Mouse (Mus musculus) fibroblast of lung, adult 2 months (primary cell): ENCODE measurements at regions not wholly inside any gene's neighbourhood (a gene's known extent, or its start where the extent isn't known, plus 50 kb on each side); places are given as distances from the start of the nearest gene placed in this dataset.

Source experiments
- DNase-seq: peaks from one replicate; pipeline ENCODE4 v3.0.0-alpha.2; 2011; ENCODE audit warnings: low read depth

GRCm38 (mm10) chr13:115673729-115674128 lies 572.0 kb upstream of the Itga1 start:
- DNase-seq: no peak

DNA sequence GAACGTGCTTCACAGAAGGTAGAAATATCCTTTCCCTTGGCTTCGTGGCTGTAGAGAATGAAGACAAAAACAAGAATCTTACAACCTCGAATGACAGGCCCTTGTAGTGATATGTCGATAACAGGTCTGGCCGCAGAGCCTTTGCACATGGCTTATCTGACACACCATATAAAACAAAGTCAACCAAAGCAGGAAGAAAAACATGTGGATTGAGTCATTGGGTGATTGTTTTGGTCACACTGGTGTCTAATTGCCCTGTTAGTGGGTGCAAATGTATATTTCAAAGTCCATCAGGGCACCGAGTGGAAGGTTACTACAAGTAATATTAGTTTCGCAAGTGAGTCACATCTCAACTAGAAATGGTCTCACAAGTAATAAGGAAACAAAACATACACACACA lies 569.9 kb upstream of the Itga1 start:
- no peak for DNase-seq

DNA sequence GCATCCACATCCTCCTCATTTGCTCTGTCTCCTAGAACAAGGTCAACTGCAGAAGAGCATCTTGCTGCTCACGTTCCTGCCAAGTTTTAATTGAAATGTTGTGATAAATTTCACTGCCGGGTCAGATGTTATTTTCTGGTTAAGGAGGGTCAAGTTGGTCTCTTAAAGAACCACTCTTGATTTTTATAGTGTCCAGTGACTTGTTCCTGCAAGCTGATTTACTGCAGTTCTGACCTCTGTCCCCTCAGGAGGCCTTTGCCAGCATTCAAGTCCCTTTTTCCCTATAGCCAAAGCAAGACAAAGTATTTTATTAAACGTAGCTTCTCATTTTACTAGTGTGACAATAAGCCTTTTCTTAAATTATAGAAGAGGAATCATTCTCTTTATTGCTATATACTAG lies 567.8 kb upstream of the Itga1 start:
- DNase-seq: no peak

DNA sequence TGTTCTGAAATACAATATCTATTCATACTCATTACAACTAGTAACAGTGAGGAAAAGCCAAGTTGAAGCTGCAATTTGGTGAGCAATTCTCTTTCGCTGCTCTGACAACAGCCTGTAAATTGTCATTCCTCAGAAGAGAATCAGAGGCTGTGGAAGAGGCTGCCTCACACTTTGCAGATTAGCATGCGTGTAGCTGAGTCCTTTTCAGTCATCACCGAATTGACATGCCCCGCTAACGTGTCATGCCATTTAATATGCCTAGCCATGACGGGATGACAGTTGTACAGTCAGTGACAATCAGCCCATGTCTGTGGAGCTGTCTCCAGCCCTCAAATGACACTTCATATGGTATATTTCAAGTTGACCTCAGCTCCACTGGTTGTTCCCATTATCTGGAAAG lies 553.4 kb upstream of the Itga1 start:
- no peak for DNase-seq

DNA sequence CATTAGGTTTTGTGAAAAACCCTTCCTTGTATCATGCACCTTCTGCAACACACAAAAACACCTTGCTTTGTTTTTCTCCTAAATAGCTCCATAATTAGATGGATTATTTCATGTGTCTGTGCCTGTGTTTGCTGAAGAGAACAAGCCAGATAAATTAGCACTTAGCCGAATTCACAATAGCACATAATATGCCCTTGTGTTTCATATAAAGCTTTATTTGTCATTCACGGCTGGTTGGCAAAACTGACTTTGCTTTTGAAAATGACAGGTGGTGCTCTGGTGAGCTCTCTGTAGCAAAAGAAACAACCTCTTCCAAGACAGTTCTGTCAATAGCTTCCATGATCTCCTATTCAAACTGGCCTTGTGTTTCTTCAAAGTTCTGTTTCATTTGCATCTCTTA lies 551.2 kb upstream of the Itga1 start:
- DNase-seq: no peak

GRCm38 (mm10) chr13:115652352-115652751 lies 550.6 kb upstream of the Itga1 start:
- DNase-seq: no peak

GRCm38 (mm10) chr13:115631410-115632105 lies 529.8 kb upstream of the Itga1 start:
- no peak for DNase-seq

DNA sequence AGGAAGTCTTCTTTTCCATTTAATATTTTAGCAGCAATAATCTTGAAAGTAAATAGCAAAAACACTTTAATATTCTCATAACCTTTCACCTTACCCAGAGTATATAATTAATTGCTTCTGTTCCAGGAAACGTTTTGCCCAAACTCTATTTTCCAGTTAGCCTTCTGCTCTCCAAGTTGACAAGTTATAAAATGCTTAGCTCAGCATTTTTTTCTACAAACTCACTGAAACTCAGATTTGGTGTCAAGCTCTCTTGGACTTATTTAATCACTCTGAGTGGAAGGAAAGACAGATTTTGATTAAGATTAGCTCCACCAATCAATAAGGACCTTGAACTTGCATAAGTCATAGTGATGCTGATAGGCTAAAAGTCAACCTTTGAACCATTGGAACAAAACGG lies 528.8 kb upstream of the Itga1 start:
- DNase-seq: no peak

DNA sequence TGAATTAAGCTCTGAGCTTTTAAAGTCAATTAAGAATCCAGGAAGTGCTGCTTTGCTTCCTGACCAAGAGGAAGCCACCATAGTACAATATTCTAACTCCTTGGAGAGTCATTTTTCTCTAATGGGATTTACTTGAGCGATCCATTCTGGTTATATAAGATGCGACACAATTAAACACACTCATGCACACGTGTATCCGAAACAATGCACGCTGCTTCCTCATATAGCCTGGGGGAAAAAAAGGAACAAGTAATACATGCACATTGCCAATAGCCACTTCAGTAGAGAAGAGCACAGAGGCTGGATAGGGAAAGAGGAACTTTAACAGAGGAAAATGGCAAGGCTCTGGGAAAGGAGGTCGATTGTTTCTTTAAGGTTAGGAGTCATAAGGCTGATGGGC lies 511.4 kb upstream of the Itga1 start:
- DNase-seq: no peak

GRCm38 (mm10) chr13:115606441-115606840 lies 504.7 kb upstream of the Itga1 start:
- no peak for DNase-seq

DNA sequence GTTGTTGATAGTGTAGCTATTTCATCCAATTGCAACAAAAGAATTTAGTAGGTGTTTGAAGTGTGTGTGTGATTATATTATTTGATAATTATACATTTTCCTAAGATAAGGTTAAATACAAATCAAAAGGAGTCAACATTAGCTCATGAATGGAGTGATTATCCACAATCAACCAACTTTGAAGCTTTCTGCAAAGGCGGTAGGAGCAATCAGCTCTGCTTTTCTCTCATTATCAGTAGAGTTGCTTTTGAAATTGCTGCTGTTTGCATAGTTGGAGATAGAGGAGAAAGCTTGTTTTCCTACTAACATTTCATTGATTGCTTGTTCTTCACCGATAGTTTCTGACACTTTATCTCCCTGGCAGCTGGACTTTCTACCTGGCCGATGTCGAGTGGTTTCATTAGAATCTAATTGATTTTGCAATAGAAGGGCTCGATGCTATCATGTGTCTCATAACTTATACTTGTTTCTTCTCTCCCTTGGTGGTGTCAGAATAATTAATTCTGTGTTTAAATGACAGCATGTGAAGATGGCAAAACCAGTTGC lies 493.4 kb upstream of the Itga1 start:
- no peak for DNase-seq

GRCm38 (mm10) chr13:115575967-115576366 lies 474.2 kb upstream of the Itga1 start:
- no peak for DNase-seq

GRCm38 (mm10) chr13:115575052-115575891 lies 473.5 kb upstream of the Itga1 start:
- DNase-seq: no peak

- DNase-seq: no peak
Observed at GRCm38 (mm10) chr13:115541167-115541566, 439.4 kb upstream of the Itga1 start.

- no peak for DNase-seq
Observed at GRCm38 (mm10) chr13:115535900-115536299, 434.1 kb upstream of the Itga1 start.

- DNase-seq: no peak
Observed at GRCm38 (mm10) chr13:115513914-115514313, 412.1 kb upstream of the Itga1 start.

DNA sequence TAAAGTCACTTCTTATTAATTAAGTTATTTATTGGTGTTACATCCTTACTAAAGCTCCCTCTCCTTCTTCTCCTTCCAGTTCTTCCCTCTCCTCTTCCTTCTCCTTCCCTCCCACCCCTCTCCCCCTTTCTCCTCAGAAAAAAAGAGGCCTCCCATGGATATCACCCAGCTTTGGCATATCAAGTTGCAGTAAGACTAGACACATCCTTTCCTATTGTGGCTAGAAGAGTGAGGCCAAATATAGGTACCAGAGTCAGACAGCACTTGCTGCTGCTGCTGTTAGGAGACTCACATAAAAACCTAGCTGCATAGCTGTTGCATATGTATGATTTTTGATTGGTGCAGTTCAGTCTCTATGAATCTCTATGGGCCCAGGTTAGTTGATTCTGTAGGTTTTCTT lies 410.4 kb upstream of the Itga1 start:
- DNase-seq: no peak

- no peak for DNase-seq
Observed at GRCm38 (mm10) chr13:115508646-115509045, 406.9 kb upstream of the Itga1 start.

GRCm38 (mm10) chr13:115494399-115494798 lies 392.6 kb upstream of the Itga1 start:
- no peak for DNase-seq

DNA sequence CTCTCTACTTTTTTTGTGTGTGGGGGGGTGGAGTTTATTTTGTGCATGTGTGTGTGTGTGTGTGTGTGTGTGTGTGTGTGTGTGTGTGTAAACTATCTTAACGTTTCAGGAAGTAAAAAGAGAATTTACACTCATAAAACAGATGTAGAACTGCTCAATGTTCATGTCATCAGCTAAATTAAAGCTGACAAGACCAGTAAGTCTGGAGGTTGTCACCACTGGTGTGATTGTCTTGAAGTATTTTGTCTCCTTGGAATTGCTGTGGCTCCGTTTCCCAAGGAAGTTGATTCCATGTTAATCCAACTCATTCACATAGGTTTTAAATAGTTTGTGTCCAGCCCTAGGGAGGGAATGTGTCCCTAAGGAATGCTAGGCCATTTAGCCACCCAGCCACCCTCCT lies 374.1 kb upstream of the Itga1 start:
- no peak for DNase-seq

DNA sequence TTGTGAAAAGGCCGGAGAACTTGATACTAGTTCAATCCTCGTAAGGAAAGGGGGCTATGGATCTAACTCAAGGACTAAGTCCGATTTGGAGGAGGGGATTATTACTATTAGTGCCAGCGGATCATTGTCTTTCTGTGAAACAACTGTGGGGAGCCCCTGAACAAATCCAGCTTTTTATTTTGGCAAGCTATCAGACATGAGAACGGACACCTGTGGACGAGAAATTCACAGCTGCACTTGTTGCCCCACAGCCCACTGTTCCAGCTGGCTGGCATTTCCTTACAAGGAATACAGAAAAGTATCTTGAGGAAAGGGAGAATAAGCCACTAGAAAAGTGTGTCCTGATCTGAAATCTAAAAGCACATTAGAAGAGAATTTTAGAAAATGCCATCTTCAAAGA lies 363.9 kb upstream of the Itga1 start:
- DNase-seq: no peak

DNA sequence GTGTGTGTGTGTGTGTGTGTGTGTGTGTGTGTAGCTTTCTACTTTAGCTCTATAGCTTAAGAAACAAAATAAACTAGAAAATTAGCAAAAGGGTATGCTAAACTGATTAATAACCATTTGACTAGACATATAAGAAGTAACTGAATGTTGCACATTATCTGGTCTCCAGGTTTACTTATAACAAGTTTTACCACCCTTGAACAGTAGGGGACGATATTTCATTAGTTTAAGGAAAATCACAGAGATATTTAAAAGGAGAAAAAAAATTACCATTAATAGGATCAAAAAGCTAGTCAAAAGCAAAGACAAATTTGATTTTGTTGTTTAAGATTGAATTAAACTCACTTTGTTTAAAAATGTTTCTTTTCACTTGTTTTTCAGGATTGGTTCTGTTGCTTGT lies 349.5 kb upstream of the Itga1 start:
- peak; percentile 2 for DNase-seq
